Mouse (Mus musculus): ENCODE measurements around the gene Tgfb2.

- TF ChIP-seq CTCF (IDR thresholded peaks at IDR 0.05 in 2 of 3, conservative IDR thresholded peaks at IDR 0.05 in 1 of 3; ENCODE audit: control insufficient read depth in 1 of 3, insufficient read depth in 1 of 3, low read depth in 2 of 3, low read length in 3 of 3, poor library complexity in 1 of 3, severe bottlenecking in 1 of 3) = no peak
- no peak for TF ChIP-seq POLR2A (IDR thresholded peaks at IDR 0.05; ENCODE audit: control insufficient read depth in 1 of 2, insufficient read depth in 1 of 2, low read depth in 1 of 2, low read length in 2 of 2, poor library complexity in 1 of 2)
- TF ChIP-seq CHD2 (IDR thresholded peaks at IDR 0.05; ENCODE audit: low read length) = no peak
- no peak for TF ChIP-seq MAFK (IDR thresholded peaks at IDR 0.05; ENCODE audit: borderline replicate concordance, low read depth, low read length)
- no peak for TF ChIP-seq EP300 (IDR thresholded peaks at IDR 0.05; ENCODE audit: low read depth in 1 of 2, low read length in 2 of 2)
- TF ChIP-seq CHD1 (IDR thresholded peaks at IDR 0.05; ENCODE audit: low read depth, low read length) = no peak
- TF ChIP-seq SMC3 (IDR thresholded peaks at IDR 0.05; ENCODE audit: low read depth, low read length) = no peak
- TF ChIP-seq JUND (IDR thresholded peaks at IDR 0.05; ENCODE audit: low read depth, low read length) = no peak
- TF ChIP-seq MXI1 (IDR thresholded peaks at IDR 0.05; ENCODE audit: low read depth, low read length) = no peak
- TF ChIP-seq MAX (IDR thresholded peaks at IDR 0.05; ENCODE audit: low read length) = no peak
- TF ChIP-seq ZC3H11A (IDR thresholded peaks at IDR 0.05; ENCODE audit: low read depth, low read length) = no peak
- TF ChIP-seq UBTF (IDR thresholded peaks at IDR 0.05; ENCODE audit: borderline replicate concordance, insufficient read depth, low read depth, low read length) = no peak
- no peak for TF ChIP-seq POLR2AphosphoS5 (IDR thresholded peaks at IDR 0.05; ENCODE audit: borderline replicate concordance, low read depth, low read length)
Observed at GRCm38 (mm10) chr1:186714980-186715896, 9.4 kb upstream of the Tgfb2 start.

All from MEL (cell line).